Mouse (Mus musculus) heart, adult 2 months (tissue): ENCODE measurements around the gene Emp3. TPM values are rescaled to one million over a fixed set of nuclear protein-coding genes. Genes with fewer than 3 reads are reported as not detected.
"Not testable (repeated sequence)": the region's sequence is repeated elsewhere in the genome, so short reads cannot be mapped to it uniquely, and the experiment has no call there.

Experiments
- DNase-seq, 2 experiments: peaks; one replicate each; pipeline ENCODE4 v3.0.0; 2021
- H3K27ac ChIP-seq: fragments of 200-600 bp; 2 replicates; pipeline ENCODE4 v1.8.1; 2022
- H3K27me3 ChIP-seq: fragments of 200-500 bp; 2 replicates; pipeline ENCODE4 v1.6.1; 2012; ENCODE audit warnings: mild to moderate bottlenecking, low read length, inconsistent platforms, mixed read lengths; ENCODE audit not compliant: control insufficient read depth, insufficient read depth
- H3K36me3 ChIP-seq: fragments of 200-500 bp; 2 replicates; pipeline ENCODE4 v1.6.1; 2012; ENCODE audit warnings: low read length, inconsistent platforms; ENCODE audit not compliant: control insufficient read depth, insufficient read depth
- H3K4me1 ChIP-seq: fragments of 200-500 bp; 2 replicates; pipeline ENCODE4 v1.6.1; 2011; ENCODE audit warnings: low read length; ENCODE audit not compliant: control insufficient read depth, insufficient read depth
- H3K4me3 ChIP-seq: fragments of 200-600 bp; 2 replicates; pipeline ENCODE4 v1.8.1; 2022
- H3K79me2 ChIP-seq: fragments of 200-500 bp; replicated peaks from 2 replicates; pipeline ENCODE4 v1.6.1; 2012; ENCODE audit warnings: mild to moderate bottlenecking, inconsistent platforms, low read length, moderate library complexity, mixed read lengths; ENCODE audit not compliant: control insufficient read depth, insufficient read depth
- H3K9ac ChIP-seq: fragments of 200-500 bp; 2 replicates; pipeline ENCODE4 v1.6.1; 2012; ENCODE audit warnings: low read depth, mild to moderate bottlenecking, control low read depth, inconsistent platforms, low read length, mixed read lengths
- CTCF ChIP-seq: fragments of 200-600 bp; IDR thresholded peaks from 2 replicates; pipeline ENCODE4 v1.8.1; 2022; ENCODE audit warnings: antibody characterized with exemption, mild to moderate bottlenecking, moderate library complexity
- EP300 ChIP-seq: fragments of 200-500 bp; IDR thresholded peaks from 2 replicates; pipeline ENCODE4 v1.6.1; 2011; ENCODE audit warnings: low read depth, low read length, control low read depth; ENCODE audit not compliant: insufficient read depth
- POLR2A ChIP-seq: fragments of 200-500 bp; IDR thresholded peaks from 2 replicates; pipeline ENCODE4 v1.6.1; 2011; ENCODE audit warnings: mild to moderate bottlenecking, low read depth, low read length, control low read depth; ENCODE audit not compliant: insufficient read depth
- WGBS: fragments of 180-500 bp; shearing (Covaris S2); methylation state at CpG from one replicate; pipeline ENCODE4 v1.1.7; 2018; 5-methylcytosine and 5-hydroxymethylcytosine counted together
- intact Hi-C: fragments of 180-260 bp; cut with DNase I; formaldehyde crosslinking; loops from one replicate; pipeline ENCODE4 v1.15.1; 2025
- polyA plus RNA-seq: library from polyadenylated mRNA; depleted of rRNA; stranded (reverse); fragments of >200 nt; gene quantifications from 2 replicates; pipeline ENCODE4 v1.2.3, GENCODE M21; 2012
- total RNA-seq, 2 experiments: library from RNA; stranded (reverse); gene quantifications; 2 replicates each; pipeline ENCODE4 v1.2.3; 2021

The Emp3 gene
- total and polyA plus RNA-seq, 3 experiments, result 24.2 to 77.7 (median 29.2) TPM

DNA sequence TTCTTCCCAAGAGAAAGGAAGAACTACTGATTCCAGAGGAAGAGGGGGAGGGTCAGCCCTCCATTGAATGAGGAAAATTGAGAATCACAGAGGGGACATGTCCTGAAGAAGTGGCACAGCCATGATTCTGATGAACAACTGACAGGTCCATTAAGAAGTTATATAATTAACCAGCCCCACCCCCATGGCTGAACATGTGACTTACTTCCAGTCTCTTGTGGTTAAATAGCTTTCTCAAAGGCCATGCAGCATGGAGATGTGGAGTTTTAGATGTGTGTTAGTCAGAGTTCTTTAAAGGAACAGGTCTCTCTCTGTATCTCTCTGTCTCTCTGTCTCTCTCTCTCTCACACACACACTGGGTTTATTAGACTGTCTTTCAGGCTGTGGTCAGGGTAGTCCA, 12.8 kb downstream of the Emp3 start:
- Histone ChIP-seq H3K79me2 (no peaks in the 10 kb centered on the region), H3K9ac (no peak overlapping the region), H3K27me3 (no peaks in the 10 kb centered on the region), H3K27ac (no peak overlapping the region), H3K4me1 (no peaks in the 10 kb centered on the region), H3K36me3 (no peaks in the 10 kb centered on the region), H3K4me3 (no peak overlapping the region)
- DNase-seq, result no peak
- intact Hi-C loops, result no loop called here
- no peak for TF ChIP-seq POLR2A
- no peak for TF ChIP-seq CTCF
- no peak for TF ChIP-seq EP300

DNA sequence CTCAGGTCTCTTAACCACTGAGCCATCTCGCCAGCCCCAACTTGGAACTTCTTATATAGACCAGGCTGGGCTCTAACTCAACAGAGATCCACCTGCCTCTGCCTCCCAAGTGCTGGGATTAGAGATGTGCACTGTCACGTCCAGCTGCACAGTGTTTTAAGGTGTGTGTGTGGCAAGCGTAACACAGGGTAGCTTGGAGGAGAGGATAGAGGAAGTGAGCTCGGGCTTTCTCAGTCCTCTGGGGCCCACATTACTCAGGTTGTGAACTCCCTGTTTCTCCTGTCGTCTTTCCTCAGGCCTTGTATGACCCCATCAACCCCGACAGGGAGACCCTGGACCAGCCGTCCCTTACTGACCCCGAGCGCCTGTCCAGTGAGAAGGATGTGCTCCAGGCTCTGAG, 14.6 kb downstream of the Emp3 start:
- H3K9ac ChIP-seq, result no peak overlapping the region

DNA sequence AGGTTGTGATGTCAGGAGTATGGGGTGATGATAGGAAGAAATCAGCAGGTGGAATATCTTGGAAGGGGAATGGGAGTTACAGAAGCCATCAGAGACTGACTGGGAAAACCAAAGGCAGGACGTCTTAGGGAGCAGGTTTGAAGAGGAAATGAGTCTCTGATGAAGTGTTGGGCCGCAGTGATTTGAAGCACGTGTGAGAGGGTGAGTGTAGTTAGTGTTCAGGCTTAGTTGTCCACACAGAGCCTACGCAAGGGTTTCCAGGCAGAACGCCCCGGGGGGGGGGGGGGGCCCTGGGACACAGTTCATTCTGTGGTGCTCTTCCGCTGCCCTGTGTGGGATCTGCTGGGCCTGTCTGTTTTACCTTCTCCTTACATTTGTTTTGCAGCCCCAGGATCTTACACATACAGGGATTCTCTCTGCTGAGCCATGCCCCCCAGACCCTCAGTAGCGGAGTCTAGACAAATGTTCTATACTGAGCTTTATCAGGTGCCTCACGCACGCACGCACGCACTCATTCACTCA, 18.7 kb downstream of the Emp3 start:
- Histone ChIP-seq H3K79me2 (no peaks in the 10 kb centered on the region), H3K4me3 (no peak overlapping the region), H3K36me3 (no peaks in the 10 kb centered on the region), H3K9ac (no peak overlapping the region), H3K4me1 (peaks cover under 1% of the 10 kb centered on the region; the same call in 1 of the 2 replicates), H3K27me3 (no peaks in the 10 kb centered on the region), H3K27ac (no peak overlapping the region)
- 68% methylated on average over 12 of the region's 12 CpGs for WGBS
- no peak for DNase-seq
- intact Hi-C loops, result no loop called here
- TF ChIP-seq POLR2A, result no peak
- TF ChIP-seq CTCF, result no peak
- TF ChIP-seq EP300, result no peak

More for the DNA sequence above, 14.6 kb downstream of the Emp3 start:
- H3K4me1 ChIP-seq, result no peaks in the 10 kb centered on the region
- no peak overlapping the region for H3K27ac ChIP-seq
- no peaks in the 10 kb centered on the region for H3K36me3 ChIP-seq
- TF ChIP-seq CTCF, result no peak
- no peak for TF ChIP-seq EP300
- TF ChIP-seq POLR2A, result no peak
- 90% methylated on average over 9 of the region's 9 CpGs for WGBS
- H3K79me2 ChIP-seq, result no peaks in the 10 kb centered on the region
- no peak overlapping the region for H3K4me3 ChIP-seq
- no peak for DNase-seq
- no peaks in the 10 kb centered on the region for H3K27me3 ChIP-seq
- intact Hi-C loops, result no loop called here

DNA sequence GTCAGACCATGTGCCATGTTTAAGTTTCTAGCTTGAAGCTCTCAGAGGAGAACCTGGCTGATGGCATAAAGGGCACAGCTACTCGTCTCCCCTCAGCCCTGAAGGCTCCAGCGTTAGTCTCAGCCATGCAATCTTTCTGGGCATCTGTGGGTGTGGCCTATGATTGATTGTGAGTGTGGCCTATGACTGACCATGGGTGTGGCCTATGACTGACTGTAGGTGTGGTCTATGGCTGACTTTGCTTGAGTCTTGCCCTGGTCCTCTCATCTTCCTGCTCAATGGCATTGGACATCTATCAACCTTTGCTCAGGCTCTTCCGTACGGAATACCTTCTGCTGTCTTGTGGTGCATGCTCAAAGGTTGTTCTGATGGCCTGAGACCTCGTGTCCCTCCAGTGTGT, 19.6 kb downstream of the Emp3 start:
- H3K27ac ChIP-seq, result no peak overlapping the region
- H3K79me2 ChIP-seq, result no peaks in the 10 kb centered on the region
- no peaks in the 10 kb centered on the region for H3K36me3 ChIP-seq
- no peak overlapping the region for H3K4me3 ChIP-seq
- whole genome bisulfite sequencing, result 65% methylated on average over 5 of the region's 5 CpGs
- no peak for TF ChIP-seq EP300
- H3K4me1 ChIP-seq, result peaks cover 1% of the 10 kb centered on the region; the same call in 1 of the 2 replicates
- DNase-seq, result no peak
- intact Hi-C loops, result no loop called here
- no peaks in the 10 kb centered on the region for H3K27me3 ChIP-seq
- H3K9ac ChIP-seq, result no peak overlapping the region

DNA sequence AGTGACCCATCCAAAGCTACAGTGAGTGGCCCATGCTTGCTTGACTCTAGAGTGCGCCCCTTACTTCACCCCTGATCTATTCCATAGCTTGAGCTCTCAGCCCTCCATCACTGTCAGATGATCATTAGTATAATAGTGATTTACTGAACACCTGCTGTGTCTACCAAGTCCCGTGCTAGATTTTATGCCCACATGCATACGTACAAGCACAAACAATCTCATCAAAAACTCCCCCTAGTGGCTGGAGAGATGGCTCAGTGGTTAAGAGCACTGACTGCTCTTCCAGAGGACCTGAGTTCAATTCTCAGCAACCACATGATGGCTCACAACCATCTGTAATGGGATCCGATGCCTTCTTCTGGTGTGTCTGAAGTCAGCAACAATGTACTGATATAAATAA, 23.1 kb downstream of the Emp3 start:
- DNase-seq, H3K4me3 ChIP-seq, H3K27me3 ChIP-seq, H3K36me3 ChIP-seq, intact Hi-C loops, H3K79me2 ChIP-seq, H3K9ac ChIP-seq, H3K4me1 ChIP-seq: not testable (repeated sequence)
- H3K27ac ChIP-seq, result peak overlapping the region; percentile 93; the same call in 1 of the 2 replicates
- WGBS, result 63% methylated on average over 4 of the region's 4 CpGs
- TF ChIP-seq CTCF, result peak; percentile 60

DNA sequence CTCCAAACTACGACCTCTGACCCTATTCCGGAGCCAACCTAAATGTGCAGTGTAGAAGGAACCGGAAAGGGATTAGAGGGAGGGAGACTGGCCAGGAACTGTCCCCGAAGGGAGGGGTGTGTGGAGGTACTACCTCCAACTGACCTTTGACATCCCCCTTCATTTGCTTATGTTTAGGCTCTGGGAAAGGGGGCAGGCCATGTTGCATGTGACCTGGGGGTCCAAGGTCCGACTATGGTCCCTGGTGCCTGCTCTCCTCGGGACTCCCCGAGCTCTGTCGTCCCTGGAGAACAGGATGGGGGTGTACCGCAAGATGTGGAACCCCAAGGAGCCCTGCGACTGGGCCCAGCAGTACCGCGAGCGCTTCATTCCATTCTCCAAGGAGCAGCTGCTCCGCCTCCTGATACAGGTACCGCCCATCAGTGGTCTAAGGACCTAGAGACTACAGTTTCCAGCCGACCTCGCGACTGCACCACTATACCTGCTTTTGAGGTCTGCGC, 23.9 kb downstream of the Emp3 start:
- H3K4me1 ChIP-seq, result peaks cover 1% of the 10 kb centered on the region; the same call in 1 of the 2 replicates
- peak overlapping the region; percentile 93 for H3K27ac ChIP-seq
- peak overlapping the region; percentile 76 for H3K4me3 ChIP-seq
- no peaks in the 10 kb centered on the region for H3K79me2 ChIP-seq
- peak in 1 of 2 experiments; percentile 73 for DNase-seq
- no peaks in the 10 kb centered on the region for H3K36me3 ChIP-seq
- intact Hi-C loops, result loop anchor here (1.0 kb wide), 1 partner anchor 26 kb away; no protein-coding TSS in a partner anchor
- H3K9ac ChIP-seq, result peak overlapping the region; percentile 73
- no peak for TF ChIP-seq EP300
- TF ChIP-seq CTCF, result no peak
- TF ChIP-seq POLR2A, result no peak
- WGBS, result 2% methylated on average over 19 of the region's 19 CpGs
- H3K27me3 ChIP-seq, result no peaks in the 10 kb centered on the region
